Mouse (Mus musculus) embryonic facial prominence, embryonic 13.5 days (tissue): ENCODE measurements around the gene 1700030K09Rik. TPM values are rescaled to one million over a fixed set of nuclear protein-coding genes. Genes with fewer than 3 reads are reported as not detected.

ENCODE experiments used
- microRNA-seq: library from miRNA; unstranded; fragments of <30 nt; microRNA quantifications from one replicate; pipeline ENCODE4, GENCODE M21; 2016
- polyA plus RNA-seq: library from polyadenylated mRNA; unstranded; fragments of >200 nt; fragmentation: Nextera tagmentation; extraction: Ambion mirVana; gene quantifications from 2 replicates; pipeline ENCODE4 v1.2.1, GENCODE M21; 2015

The 1700030K09Rik gene
- polyA plus RNA-seq, 1 experiment from 2014 or later: 19.9 TPM

Small RNA genes lying within 50 kb of the gene (microRNA-seq; reads per million reads assigned to microRNA genes)
- not detected for gene Mir7068

Other genes starting within 250 kb of the 1700030K09Rik start
- not detected in 2 replicates for gene Cib3, start 231.0 kb upstream of the 1700030K09Rik start, polyA plus RNA-seq
- not detected in 2 replicates for gene Gm11034, start 230.2 kb upstream of the 1700030K09Rik start, polyA plus RNA-seq
- gene Fam32a, start 224.2 kb upstream of the 1700030K09Rik start, polyA plus RNA-seq: 75.3 and 78.1 TPM in 2 replicates
- 125 and 126 TPM in 2 replicates for gene Ap1m1, start 203.9 kb upstream of the 1700030K09Rik start, polyA plus RNA-seq
- 26.9 and 55.7 TPM in 2 replicates for gene Gm10282, start 138.6 kb upstream of the 1700030K09Rik start, polyA plus RNA-seq
- 5.6 and 5.8 TPM in 2 replicates for gene Klf2, start 124.8 kb upstream of the 1700030K09Rik start, polyA plus RNA-seq
- gene Eps15l1, start 22.4 kb upstream of the 1700030K09Rik start, polyA plus RNA-seq: 65.1 and 66.9 TPM in 2 replicates
- gene Calr3, start within 50 bp of the 1700030K09Rik start, polyA plus RNA-seq: 1.1 and 1.8 TPM in 2 replicates
- gene Cherp, start 31.3 kb downstream of the 1700030K09Rik start, polyA plus RNA-seq: 70.7 and 74.0 TPM in 2 replicates
- 15.4 and 19.6 TPM in 2 replicates for gene Slc35e1, start 48.7 kb downstream of the 1700030K09Rik start, polyA plus RNA-seq
- gene Med26, start 104.4 kb downstream of the 1700030K09Rik start, polyA plus RNA-seq: 20.1 and 20.4 TPM in 2 replicates
- 116 and 123 TPM in 2 replicates for gene Smim7, start 127.2 kb downstream of the 1700030K09Rik start, polyA plus RNA-seq
- gene Tmem38a, start 128.2 kb downstream of the 1700030K09Rik start, polyA plus RNA-seq: 14.5 and 15.3 TPM in 2 replicates
- 0.10 and 0.22 TPM in 2 replicates for gene Nwd1, start 202.8 kb downstream of the 1700030K09Rik start, polyA plus RNA-seq